Mouse (Mus musculus) right cerebral cortex, adult 18-20 months (tissue): Measurements from ENCODE around the gene Cdk5.

Source experiments
- DNase-seq: peaks from one replicate; pipeline ENCODE4 v3.0.0; 2022; ENCODE audit warnings: mixed read lengths

Gene Cdk5

GRCm38 (mm10) chr5:24427981-24428402, 4.7 kb upstream of the Cdk5 start:
- no peak for DNase-seq

GRCm38 (mm10) chr5:24427285-24427633, 3.9 kb upstream of the Cdk5 start:
- DNase-seq: no peak

GRCm38 (mm10) chr5:24426556-24427284, 3.4 kb upstream of the Cdk5 start:
- DNase-seq: no peak

GRCm38 (mm10) chr5:24426037-24426432, 2.7 kb upstream of the Cdk5 start:
- no peak for DNase-seq

GRCm38 (mm10) chr5:24425421-24426036, 2.2 kb upstream of the Cdk5 start:
- DNase-seq: no peak

- DNase-seq: peak; percentile 83
Observed at GRCm38 (mm10) chr5:24424861-24425411, 1.6 kb upstream of the Cdk5 start.

GRCm38 (mm10) chr5:24424004-24424781, 863 bp upstream of the Cdk5 start:
- DNase-seq: no peak

- no peak for DNase-seq
Observed at GRCm38 (mm10) chr5:24420381-24420780, 2.9 kb downstream of the Cdk5 start.

GRCm38 (mm10) chr5:24417587-24417986, 5.7 kb downstream of the Cdk5 start:
- DNase-seq: no peak

- DNase-seq: peak; percentile 66
Observed at GRCm38 (mm10) chr5:24416222-24416736, 7.1 kb downstream of the Cdk5 start.

GRCm38 (mm10) chr5:24413938-24414337, 9.4 kb downstream of the Cdk5 start:
- DNase-seq: no peak

- DNase-seq: no peak
Observed at GRCm38 (mm10) chr5:24413042-24413693, 10.2 kb downstream of the Cdk5 start, which contains the start of gene Asic3. Gene Asic3 (plus strand): TSS chr5:24413392.

- DNase-seq: no peak
Observed at GRCm38 (mm10) chr5:24412063-24412462, 11.3 kb downstream of the Cdk5 start.

GRCm38 (mm10) chr5:24409466-24409865, 13.9 kb downstream of the Cdk5 start:
- DNase-seq: no peak

GRCm38 (mm10) chr5:24408651-24409050, 14.7 kb downstream of the Cdk5 start:
- DNase-seq: no peak

- no peak for DNase-seq
Observed at GRCm38 (mm10) chr5:24405389-24405876, 17.9 kb downstream of the Cdk5 start.

- DNase-seq: peak; percentile 29
Observed at GRCm38 (mm10) chr5:24404594-24405360, 18.6 kb downstream of the Cdk5 start.

- no peak for DNase-seq
Observed at GRCm38 (mm10) chr5:24401969-24402368, 21.4 kb downstream of the Cdk5 start.

GRCm38 (mm10) chr5:24400911-24401605, 22.3 kb downstream of the Cdk5 start:
- no peak for DNase-seq

- DNase-seq: no peak
Observed at GRCm38 (mm10) chr5:24400362-24400761, 23.0 kb downstream of the Cdk5 start.

GRCm38 (mm10) chr5:24399686-24400085, 23.6 kb downstream of the Cdk5 start:
- no peak for DNase-seq
